8 mouse cellular contexts compared by ENCODE assay signal in the genomic region with DNA sequence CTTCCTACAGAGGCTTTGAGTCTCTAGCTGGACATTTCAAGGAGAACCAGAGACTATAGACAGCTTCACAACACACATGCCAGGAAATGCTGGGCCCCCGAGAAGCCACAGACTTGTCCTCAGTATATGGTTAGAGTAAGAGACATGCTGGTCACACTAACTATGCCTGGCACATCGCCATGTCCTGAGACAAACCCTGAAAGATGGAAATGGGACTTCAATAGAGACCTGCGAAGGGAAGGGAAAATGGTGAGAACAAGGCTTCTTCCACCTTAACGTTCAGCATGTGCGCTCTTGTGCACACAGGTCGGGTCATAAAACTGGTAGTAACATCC. TPM values are rescaled to one million over a fixed set of nuclear protein-coding genes. Genes with fewer than 3 reads are reported as not detected.
DNase-seq lines count a peak whose midpoint lies in the region; ATAC-seq and TF ChIP-seq lines count a peak whose summit lies in the region.

No protein-coding gene starts in this region.

- 48% methylated on average over 6 of the region's 6 CpGs for WGBS in hindbrain, embryonic 14.5 days
- 23% methylated on average over 6 of the region's 6 CpGs for WGBS in liver, embryonic 16.5 days (ENCODE audit: insufficient replicate concordance)
- 41% methylated on average over 6 of the region's 6 CpGs for WGBS in thymus, adult 2 months

- no peaks in the 10 kb centered on the region for H3K36me3 ChIP-seq in hindbrain, embryonic 14.5 days (replicated peaks; ENCODE audit: control insufficient read depth, insufficient read depth)
- H3K36me3 ChIP-seq in liver, embryonic 16.5 days (ENCODE audit: control insufficient read depth, insufficient read depth) = no peaks in the 10 kb centered on the region
- H3K36me3 ChIP-seq in thymus, adult 2 months (ENCODE audit: control insufficient read depth, insufficient read depth, low read length) = no peaks in the 10 kb centered on the region

- H3K9ac ChIP-seq in hindbrain, embryonic 14.5 days = no peak overlapping the region
- H3K9ac ChIP-seq in liver, embryonic 16.5 days (ENCODE audit: low read depth, low read length) = no peak overlapping the region

- DNase-seq in gastrocnemius, postnatal 10 days = peak; percentile 50
- DNase-seq in gastrocnemius, adult 8-10 months (ENCODE audit: low spot score in 2 of 2) = no peak
- DNase-seq in hindbrain, embryonic 14.5 days (ENCODE audit: low spot score) = no peak
- no peak for DNase-seq in gastrocnemius, postnatal 14 days
- no peak for DNase-seq in thymus, adult 2 months

- no peak for TF ChIP-seq CTCF in thymus, adult 2 months (IDR thresholded peaks at IDR 0.05; ENCODE audit: borderline replicate concordance, control insufficient read depth, extremely low read depth, insufficient read depth, low read length, poor library complexity)

- no peaks in the 10 kb centered on the region for H3K27me3 ChIP-seq in hindbrain, embryonic 14.5 days (ENCODE audit: control insufficient read depth, insufficient read depth, low read length)
- H3K27me3 ChIP-seq in liver, embryonic 16.5 days (ENCODE audit: control insufficient read depth, insufficient read depth, low read depth, low read length) = peaks cover 38% of the 10 kb centered on the region
- no peaks in the 10 kb centered on the region for H3K27me3 ChIP-seq in thymus, adult 2 months (ENCODE audit: control insufficient read depth, insufficient read depth, low read length)

- 0 out of 2 replicates have a peak overlapping the region, but pooled peaks have one; percentile 28 for H3K4me3 ChIP-seq in hindbrain, embryonic 14.5 days (replicated peaks; ENCODE audit: low read length)
- H3K4me3 ChIP-seq in liver, embryonic 16.5 days (ENCODE audit: low read depth, low read length) = no peak overlapping the region; the same call in 1 of the 2 replicates
- H3K4me3 ChIP-seq in thymus, adult 2 months (ENCODE audit: control insufficient read depth, insufficient read depth, low read length) = no peak overlapping the region

- H3K27ac ChIP-seq in hindbrain, embryonic 14.5 days = no peak overlapping the region
- no peak overlapping the region for H3K27ac ChIP-seq in liver, embryonic 16.5 days (ENCODE audit: low read length)
- no peak overlapping the region for H3K27ac ChIP-seq in thymus, adult 2 months (ENCODE audit: control insufficient read depth, insufficient read depth, low read length)

- peak overlapping the region; percentile 78 for H3K4me2 ChIP-seq in hindbrain, embryonic 14.5 days (replicated peaks)
- H3K4me2 ChIP-seq in liver, embryonic 16.5 days (ENCODE audit: low read depth, low read length) = peak overlapping the region; percentile 64

- peaks cover 8% of the 10 kb centered on the region; the same call in 1 of the 2 replicates for H3K4me1 ChIP-seq in hindbrain, embryonic 14.5 days (replicated peaks; ENCODE audit: control insufficient read depth, insufficient read depth, low read length)
- peaks cover 20% of the 10 kb centered on the region for H3K4me1 ChIP-seq in liver, embryonic 16.5 days (ENCODE audit: control insufficient read depth, low read depth, low read length)
- H3K4me1 ChIP-seq in thymus, adult 2 months (replicated peaks; ENCODE audit: control insufficient read depth, insufficient read depth, low read length) = peaks cover 6% of the 10 kb centered on the region

- intact Hi-C loops in gastrocnemius, postnatal 14 days (cut with DNase I; ENCODE audit: low total_unique reads) = no loop called here

- no peak for TF ChIP-seq POLR2A in thymus, adult 2 months (IDR thresholded peaks at IDR 0.05; ENCODE audit: control insufficient read depth, extremely low read depth, insufficient read depth, low read length, poor library complexity)

- H3K9me3 ChIP-seq in hindbrain, embryonic 14.5 days (ENCODE audit: control insufficient read depth, low read length) = no peaks in the 10 kb centered on the region
- H3K9me3 ChIP-seq in liver, embryonic 16.5 days (replicated peaks; ENCODE audit: control insufficient read depth, low read length) = no peaks in the 10 kb centered on the region

- ATAC-seq in common myeloid progenitor, adult 5-6 weeks (replicated peaks; ENCODE audit: low read depth, poor library complexity, severe bottlenecking) = peak; percentile 30; the same call in 1 of the 2 replicates
- ATAC-seq in hindbrain, embryonic 14.5 days (ENCODE audit: low FRiP score) = no peak
- no peak for ATAC-seq in liver, embryonic 16.5 days (ENCODE audit: low read depth)
- no peak for ATAC-seq in activated CD4-positive, CD25-positive, alpha-beta regulatory T cell, adult 4 months

RNA-seq across cellular contexts. Expression of a gene that starts 38.9 kb away (rescaled TPM):
- total RNA-seq in gastrocnemius, postnatal 10 days (2021) = 10 to 100 TPM in 1 of 2 experiments, 1 to 10 TPM in 1; 8.6 to 11.9 TPM
- total RNA-seq in gastrocnemius, adult 8-10 months (2022) = 1 to 10 TPM in 3 of 4 experiments, under 1 TPM in 1; 0.92 to 3.0 (median 1.8) TPM
- 1.7 and 3.0 TPM in 2 replicates for total RNA-seq in common myeloid progenitor, adult 5-6 weeks (2017)
- 136 and 151 TPM in 2 replicates for polyA plus RNA-seq in hindbrain, embryonic 14.5 days (2014; fragmentation: Nextera tagmentation; extraction: Ambion mirVana)
- 6.3 and 6.4 TPM in 2 replicates for polyA plus RNA-seq in liver, embryonic 16.5 days (2015; fragmentation: Nextera tagmentation; extraction: Ambion mirVana)
- 1 to 10 TPM; 1.2 to 2.3 TPM for polyA plus RNA-seq in activated CD4-positive, CD25-positive, alpha-beta regulatory T cell, adult 4 months (2017; shearing (Covaris generic))
- total RNA-seq in gastrocnemius, postnatal 14 days (2021) = 1 to 10 TPM; 4.9 to 5.4 TPM
- polyA plus RNA-seq in thymus, adult 2 months (2012; rRNA removed) = 2.9 and 4.2 TPM in 2 replicates
